Mouse (Mus musculus) monocyte, adult 59 days (primary cell): ENCODE measurements around the gene Tigar. TPM values are rescaled to one million over a fixed set of nuclear protein-coding genes. Genes with fewer than 3 reads are reported as not detected.

Source experiments
- total RNA-seq, 2 experiments: library from RNA; stranded (reverse); gene quantifications; one replicate each; pipeline ENCODE4 v1.2.4; 2023

Tigar gene
- total RNA-seq, result 1 to 10 TPM; 4.8 to 5.5 TPM

DNA sequence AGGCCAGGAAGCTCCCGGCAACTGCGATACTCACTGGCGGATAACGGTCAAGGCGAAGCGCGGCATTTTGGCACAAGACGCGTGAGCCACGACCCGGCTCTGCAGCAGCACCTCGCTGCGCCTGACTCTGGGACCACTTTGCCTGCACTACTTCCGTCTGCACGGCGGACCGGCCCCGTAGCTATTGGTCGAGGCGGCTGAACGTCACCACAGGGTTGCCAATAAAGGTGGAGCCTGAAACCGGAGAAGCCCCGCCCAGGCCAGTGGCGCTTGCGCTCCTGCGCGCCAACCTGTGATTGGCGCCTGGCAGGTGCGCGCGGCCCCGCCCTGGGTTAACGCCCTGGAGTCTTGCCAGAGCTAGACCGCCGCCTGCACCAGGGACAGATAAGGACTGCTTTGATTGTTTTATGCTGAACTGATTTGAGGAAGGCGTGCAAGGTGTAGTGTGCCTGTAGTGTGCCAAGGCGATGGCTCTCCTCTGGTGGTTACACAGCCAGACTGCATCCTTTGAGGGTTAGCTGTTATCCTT is at the start of gene Tigar:
TSS of gene Tigar (minus strand) at position 156 of the 529 bp plus-strand sequence.

DNA sequence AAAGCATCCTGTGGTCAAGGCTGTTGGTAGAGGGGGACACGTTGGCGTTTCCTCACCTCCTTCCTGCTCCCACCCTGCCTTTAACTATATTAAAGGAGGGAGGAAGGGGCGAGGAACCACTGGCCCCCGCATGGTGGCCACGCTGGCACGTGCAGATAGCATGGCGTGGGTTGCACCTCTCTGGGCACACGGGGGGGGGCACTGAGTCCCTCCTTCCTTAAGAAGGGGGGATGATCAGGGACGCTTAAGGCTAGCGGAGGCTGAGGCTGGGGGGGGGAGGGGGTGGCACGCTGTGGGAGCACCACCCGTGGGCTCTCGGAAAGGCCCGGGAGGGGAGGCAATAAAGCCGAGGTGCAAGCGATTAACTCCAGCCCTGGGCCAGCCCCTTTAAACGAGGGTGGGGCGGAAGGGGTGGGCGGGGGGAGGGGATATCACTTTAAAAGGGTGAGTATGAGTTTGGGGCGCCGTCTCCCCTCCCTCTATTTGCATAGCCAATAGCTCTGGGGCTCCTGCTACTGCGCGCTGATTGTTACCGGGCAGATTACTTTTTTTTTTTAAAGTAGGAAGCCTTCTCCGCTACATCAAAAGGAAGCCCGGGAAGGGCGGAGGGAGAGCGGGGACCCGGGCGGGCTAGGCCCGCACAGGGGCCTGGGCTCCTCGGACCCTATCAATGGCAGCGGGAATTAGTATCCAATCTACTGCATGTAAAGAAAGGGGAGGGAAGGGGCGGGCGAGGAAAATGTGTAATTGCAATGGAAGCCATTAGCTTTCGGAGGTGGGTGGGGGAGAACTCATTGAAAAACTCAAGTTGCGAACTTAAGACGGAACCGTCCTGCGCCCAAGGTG is 43.0 kb upstream of the Tigar start, which contains the start of gene Ccnd2:
TSS of gene Ccnd2 (minus strand) at position 88 of the 846 bp plus-strand sequence.

DNA sequence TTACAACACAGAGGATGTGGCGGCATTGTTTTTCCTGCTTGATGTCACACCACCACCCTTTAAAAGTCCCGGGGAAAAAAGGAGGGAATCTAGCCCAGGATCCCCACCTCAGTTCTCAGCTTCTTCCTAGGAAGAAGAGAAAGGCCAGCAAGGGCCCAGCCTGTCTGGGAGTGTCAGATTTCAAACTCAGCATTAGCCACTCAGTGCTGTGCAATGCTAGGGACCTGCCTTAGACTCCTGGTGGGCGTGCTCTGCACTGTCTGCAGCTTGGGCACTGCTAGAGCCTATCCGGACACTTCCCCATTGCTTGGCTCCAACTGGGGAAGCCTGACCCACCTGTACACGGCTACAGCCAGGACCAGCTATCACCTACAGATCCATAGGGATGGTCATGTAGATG is 36.5 kb downstream of the Tigar start, which contains the start of gene Fgf23:
TSS of gene Fgf23 (plus strand) at position 86 of the 400 bp plus-strand sequence.

Other genes starting within 250 kb of the Tigar start
- not detected for gene Dyrk4, start 187.7 kb downstream of the Tigar start, total RNA-seq
- gene Rad51ap1, start 170.0 kb downstream of the Tigar start, total RNA-seq, result 1 to 10 TPM in 1 of 2 experiments, not detected in 1; 1.0 TPM
- gene D6Wsu163e, start 169.6 kb downstream of the Tigar start, total RNA-seq, result 10 to 100 TPM; 23.3 to 34.7 TPM
- not detected for gene Fgf6, start 94.0 kb downstream of the Tigar start, total RNA-seq
- gene Fgf23, start 36.7 kb downstream of the Tigar start, total RNA-seq, result not detected
- 10 to 100 TPM; 36.0 to 36.2 TPM for gene Ccnd2, start 42.6 kb upstream of the Tigar start, total RNA-seq